Mouse (Mus musculus) spleen, adult 2 months (tissue): Measurements from ENCODE around the gene Ctsk.

Source experiments
- CTCF ChIP-seq: fragments of 200-500 bp; IDR thresholded peaks from 2 replicates; pipeline ENCODE4 v1.5.1; 2011; ENCODE audit warnings: mild to moderate bottlenecking, inconsistent platforms; ENCODE audit not compliant: insufficient read depth, insufficient read length, insufficient replicate concordance; ENCODE audit errors: extremely low read depth
- POLR2A ChIP-seq: fragments of 200-500 bp; IDR thresholded peaks from 2 replicates; pipeline ENCODE4 v1.6.1; 2011; ENCODE audit warnings: low read depth, low read length, inconsistent platforms

- TF ChIP-seq CTCF = no peak
- TF ChIP-seq POLR2A = no peak
These were observed 22.1 kb downstream of the Ctsk start for GRCm38 (mm10) chr3:95521168-95521567.
